Mouse (Mus musculus): Measurements from ENCODE around the gene Gm28269. TPM values are rescaled to one million over a fixed set of nuclear protein-coding genes. Genes with fewer than 3 reads are reported as not detected.

Gm28269 gene
- polyA plus RNA-seq (2012; rRNA removed), result not detected in 2 replicates

DNA sequence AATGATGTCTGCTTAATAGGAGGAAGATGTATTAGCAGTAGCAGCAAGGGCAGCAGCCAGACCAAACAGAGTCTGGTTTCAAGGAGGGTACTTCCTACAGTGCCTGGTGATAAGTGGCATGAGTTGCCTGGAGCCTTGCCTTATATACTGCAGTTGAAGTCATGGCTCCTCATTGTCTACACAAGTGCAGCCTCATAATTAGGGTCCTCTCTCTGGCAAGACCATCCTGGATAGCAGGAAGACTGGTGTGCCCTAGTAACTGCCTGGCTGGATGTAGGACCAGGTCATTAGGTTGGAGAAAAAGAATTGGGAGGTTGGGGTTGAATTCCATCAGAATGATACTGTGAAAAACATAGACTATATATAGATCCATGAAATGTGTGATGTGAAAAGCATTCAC lies at the start of gene Gm28269:
Gene Gm28269 (minus strand): TSS at position 101 of the 400 bp plus-strand sequence.
- no peak for DNase-seq (ENCODE audit: low spot score)

DNA sequence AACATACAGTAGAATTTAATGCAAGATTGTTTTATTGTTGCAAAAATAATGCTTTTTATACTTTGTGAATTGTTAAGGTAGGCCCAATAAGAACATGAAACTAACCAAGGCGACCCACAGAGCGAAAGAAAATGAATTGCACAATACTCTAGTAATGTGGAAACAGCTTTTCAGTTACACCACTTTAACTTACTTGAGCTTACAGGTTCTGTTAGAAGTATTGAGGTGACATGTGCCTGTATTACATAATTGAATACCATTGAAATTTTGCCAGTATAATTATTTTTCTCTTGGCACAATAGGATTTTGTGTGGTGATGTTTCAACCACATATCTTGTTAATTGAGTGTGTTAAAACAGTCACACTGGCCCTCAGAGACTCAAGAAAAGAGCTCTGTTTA lies 28.0 kb downstream of the Gm28269 start:
- no peak for DNase-seq (ENCODE audit: low spot score)

DNA sequence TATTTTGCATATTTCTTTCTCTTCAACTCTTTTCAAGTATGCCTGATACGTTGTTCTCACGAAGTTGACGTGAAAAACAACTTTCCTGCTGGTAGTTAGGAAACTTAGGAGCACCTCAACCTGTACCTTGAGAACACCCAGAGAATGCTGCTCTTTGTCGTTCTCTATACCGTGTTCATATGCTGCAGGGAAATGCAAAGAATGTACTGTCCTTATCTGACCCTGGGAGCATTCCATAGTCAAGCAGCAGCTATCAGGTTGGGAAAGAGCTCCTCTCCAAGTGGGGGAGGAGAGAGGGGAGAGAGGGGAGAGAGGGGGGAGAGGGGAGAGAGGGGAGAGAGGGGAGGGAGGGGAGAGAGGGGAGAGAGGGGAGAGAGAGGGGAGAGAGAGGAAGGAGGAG lies 29.6 kb downstream of the Gm28269 start:
- DNase-seq (ENCODE audit: low spot score), result no peak

DNA sequence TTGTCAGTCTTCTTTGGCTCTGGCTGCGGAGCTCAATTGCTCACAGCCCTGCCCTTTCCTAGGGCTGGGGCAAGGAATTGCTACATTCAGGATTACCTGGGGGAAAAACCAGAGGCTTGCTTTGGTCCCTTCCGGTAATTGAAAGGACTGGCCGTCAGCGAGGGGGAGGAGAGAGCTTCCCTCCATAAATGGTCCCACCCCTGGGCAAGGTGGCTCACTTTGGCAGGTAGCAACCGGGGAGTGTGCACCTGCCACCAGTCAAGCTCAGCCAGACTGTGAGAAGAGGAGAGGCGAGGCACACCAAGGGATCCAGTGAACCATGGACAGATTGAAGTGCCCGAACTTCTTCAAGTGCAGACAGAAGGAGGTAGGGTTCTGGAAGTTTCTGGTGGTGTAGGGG lies 30.1 kb downstream of the Gm28269 start, which contains the start of gene Slc6a14:
Gene Slc6a14 (plus strand): TSS at position 68 of the 400 bp plus-strand sequence.
- no peak for DNase-seq (ENCODE audit: low spot score)

DNA sequence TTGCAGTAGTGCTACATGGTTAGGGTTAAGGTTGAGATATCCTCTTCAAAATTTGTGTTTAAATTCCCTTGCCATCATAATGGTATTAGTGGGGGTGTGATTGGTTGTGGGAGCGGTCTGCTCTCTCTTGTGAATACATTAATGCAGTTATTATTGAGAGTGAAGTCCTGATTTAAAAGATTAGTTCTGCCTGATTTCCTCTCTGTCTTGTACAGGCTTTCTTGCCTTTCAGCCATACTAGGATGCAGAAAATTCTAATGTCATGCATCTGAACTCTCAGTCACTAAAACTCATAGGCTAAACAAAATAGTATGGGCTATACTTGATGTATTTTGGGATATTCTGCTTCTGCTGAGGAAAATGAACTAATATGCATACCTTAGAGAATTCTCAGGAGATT lies 40.4 kb downstream of the Gm28269 start:
- DNase-seq (ENCODE audit: low spot score), result no peak

DNA sequence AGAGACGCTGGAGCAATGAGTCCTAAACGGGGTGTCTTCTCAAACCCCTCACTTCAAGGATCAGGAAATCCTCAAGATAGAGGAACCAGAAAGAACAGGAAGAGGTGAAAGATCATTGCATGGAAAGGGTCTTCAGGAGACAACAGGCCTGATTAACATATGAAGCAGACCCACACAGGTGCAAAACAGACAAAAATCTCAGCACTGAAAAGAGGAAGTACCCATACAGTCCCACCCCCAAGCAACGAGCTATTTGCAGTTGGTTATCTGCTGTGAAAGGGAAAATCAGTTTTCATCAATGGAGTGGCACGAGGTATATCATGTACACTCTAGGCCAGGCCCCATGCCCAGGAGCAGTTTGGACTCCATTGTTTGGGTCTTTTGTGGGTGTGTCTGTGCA lies 43.3 kb downstream of the Gm28269 start:
- DNase-seq (ENCODE audit: low spot score), result no peak

DNA sequence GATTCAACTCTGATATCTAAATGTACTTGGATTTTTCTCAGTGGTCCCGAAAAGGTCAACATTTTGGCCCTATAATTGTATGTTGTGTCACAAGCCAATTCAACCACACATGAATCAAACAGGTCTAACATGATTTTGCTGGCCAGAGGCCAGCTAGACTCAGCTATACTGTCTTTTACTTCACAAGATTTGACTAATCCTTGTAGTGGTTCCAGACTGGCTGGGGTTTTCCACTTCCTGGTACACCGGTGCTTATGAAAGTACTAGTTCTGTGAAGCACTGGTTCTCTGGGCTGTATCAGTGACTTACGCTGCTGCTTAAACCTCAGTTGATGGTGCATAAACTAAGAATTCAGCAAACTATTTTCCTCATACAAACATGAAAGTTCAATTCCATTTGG lies 49.2 kb downstream of the Gm28269 start:
- DNase-seq (ENCODE audit: low spot score), result no peak

DNA sequence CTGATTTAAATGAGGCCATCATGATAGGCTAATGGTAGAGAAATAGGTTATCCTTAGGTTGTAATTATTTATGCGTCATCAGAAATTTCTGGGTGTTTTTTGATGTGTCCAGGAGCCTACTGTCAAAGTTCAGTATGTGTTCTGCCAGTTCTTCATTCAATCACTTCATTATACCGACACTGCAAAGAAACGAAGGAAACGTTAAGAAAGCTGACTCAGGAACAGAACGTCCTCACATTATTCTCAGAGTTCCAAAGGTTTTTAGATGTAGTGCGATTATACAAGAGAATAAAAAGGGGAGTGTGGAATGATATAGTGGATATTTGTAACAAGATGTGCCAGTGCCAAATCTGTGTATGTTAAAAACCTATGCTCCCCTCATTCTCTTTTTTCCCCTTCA lies 49.7 kb downstream of the Gm28269 start:
- DNase-seq (ENCODE audit: low spot score), result no peak

Other genes starting within 250 kb of the Gm28269 start
- gene Slc6a14, start 30.2 kb downstream of the Gm28269 start, polyA plus RNA-seq (2012; rRNA removed), result not detected in 2 replicates

Measured in urinary bladder, adult 2 months (tissue).